Mouse (Mus musculus) brain, adult 2 months (tissue): ENCODE measurements around the gene Itga2b.

ENCODE experiments used
- DNase-seq: peaks from one replicate; pipeline ENCODE4 v3.0.0; 2011; ENCODE audit warnings: low read depth, low spot score

The Itga2b gene

DNA sequence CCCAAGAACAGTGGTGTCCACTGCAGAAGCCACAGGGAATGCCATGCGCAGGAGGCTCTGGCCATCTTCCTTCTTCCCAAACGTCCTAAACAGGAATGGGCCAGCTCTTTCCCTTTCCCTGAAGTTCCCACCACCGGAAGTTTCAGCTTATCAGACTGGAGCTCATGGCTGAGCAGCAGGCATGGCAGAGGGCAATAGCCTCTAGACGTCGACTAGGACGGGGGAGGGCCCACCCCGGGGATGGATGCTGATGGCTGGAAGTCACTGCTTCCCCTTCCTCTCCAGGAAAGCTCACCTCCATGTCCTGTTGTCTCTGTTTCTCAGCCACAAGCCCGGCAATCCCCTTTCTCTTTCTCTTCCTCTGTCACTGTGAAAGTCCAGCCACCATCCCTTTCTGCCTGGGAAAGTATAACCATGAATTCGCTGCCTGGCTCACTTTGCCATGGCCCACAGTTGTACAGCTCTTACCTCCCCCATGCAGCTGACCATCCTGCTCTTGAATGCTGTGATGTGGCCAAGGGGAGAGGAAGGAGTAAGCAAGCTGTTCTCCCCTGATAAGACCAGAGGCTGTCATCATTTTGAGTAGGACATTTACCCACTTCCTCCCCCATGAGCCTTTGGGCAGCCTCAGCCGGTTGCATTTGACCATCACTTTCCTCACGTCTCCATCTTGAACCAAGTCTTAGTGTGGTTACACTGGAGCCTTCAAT, at the start of gene Itga2b:
Gene Itga2b (minus strand): TSS at position 475 of the 710 bp plus-strand sequence.
- no peak for DNase-seq

DNA sequence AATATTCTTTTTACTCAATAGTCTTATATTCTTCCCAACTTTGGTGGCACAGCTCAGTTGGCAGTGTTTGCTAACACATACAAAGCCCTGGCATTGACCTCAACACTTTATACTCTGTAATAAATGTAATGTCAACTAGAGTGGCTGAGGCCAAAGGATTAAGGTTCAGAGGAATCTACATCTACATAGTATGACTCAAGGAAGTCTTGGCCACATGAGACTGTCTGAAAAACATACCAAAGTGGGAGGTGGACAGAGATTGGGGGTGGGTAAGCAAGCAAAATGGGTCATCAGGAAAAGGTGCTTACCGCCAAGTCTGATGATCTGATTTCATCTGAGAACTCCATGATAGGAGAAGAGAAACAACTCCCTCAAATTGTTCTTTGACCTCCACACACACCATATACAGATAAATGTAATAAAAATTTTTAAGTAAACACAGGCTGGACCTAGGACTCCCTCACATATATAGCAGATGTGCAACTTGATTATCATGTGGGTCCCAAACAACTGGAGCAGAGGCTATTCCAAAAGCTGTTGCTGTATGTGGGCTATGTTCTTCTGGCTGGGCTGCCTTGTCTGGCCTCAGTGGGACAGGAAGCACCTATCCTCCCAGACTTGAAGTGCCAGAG, 45.0 kb upstream of the Itga2b start:
- DNase-seq = no peak

DNA sequence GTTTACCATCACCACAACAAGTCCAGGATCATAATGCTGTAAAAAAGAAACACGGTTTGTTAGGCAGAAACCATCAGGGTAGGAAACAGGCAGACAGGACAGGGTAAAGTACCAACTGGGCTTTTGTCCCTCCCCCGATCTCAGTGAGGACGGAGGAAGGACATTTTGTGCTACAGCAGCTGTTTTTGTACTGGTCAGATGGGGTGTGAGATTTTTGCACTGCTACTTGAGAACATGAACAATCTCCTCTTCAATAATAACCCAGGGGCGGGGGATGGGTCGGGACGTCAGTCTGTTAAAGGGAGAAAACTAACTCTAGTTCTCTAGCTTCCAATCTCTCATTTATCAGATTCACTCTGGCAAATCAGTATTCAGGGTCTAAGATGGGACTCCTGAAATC, 40.3 kb upstream of the Itga2b start:
- no peak for DNase-seq

DNA sequence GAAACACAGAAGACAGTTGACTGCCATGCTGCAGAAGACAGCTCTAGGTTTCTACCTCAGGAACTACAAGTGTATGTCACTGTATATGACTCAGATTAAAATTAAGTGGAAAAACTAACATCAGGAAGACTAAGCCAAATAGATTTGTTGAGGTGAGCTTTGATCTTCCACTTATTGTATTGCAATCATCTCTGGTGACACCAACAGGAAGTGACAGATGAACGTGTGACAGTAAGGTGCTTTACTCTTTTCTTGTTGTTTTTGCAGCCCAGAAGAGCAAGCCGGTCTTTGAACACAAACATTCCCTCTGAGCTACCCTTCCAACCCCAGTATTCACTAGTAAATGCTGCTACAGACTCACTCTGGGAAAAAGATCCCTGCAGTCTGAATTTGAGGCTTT, 26.8 kb upstream of the Itga2b start:
- DNase-seq = no peak

DNA sequence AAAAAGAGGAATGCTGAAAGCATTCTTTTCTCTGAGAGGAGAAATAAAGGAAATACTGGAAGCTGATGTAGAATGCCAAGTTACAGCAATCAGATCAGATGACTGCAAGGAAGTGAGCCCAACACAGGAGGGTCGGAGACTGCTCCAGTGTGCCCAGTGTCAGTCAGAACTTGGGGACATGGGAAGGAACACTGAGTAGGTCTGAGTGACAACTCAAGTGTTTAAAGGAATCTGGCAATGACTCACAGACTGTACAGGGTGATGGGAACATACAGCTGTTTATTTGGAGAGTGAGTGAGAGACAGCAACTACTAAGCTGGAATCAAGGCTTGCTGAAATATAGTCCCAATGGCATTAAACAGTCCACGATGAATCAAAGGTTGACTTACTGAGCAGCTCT, 26.3 kb upstream of the Itga2b start:
- DNase-seq = no peak

DNA sequence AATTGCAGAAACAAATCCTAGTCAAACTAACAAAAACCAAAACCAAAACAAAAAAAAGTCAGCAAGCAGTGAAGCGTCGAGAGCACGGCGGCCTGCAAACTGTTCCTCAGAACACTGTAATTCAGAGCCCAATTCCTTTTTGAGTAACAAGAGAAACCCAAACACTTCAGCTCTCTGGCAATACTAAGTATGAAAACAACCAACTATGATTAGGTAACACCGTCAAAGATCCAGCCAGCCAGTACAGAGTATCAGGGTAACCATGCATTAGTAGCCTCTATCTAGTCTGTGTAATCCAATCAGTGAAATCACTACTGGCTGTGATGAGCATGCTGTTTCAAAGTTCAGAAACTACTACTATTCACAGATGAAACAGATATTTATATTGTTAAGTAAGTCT, 25.8 kb upstream of the Itga2b start:
- no peak for DNase-seq

DNA sequence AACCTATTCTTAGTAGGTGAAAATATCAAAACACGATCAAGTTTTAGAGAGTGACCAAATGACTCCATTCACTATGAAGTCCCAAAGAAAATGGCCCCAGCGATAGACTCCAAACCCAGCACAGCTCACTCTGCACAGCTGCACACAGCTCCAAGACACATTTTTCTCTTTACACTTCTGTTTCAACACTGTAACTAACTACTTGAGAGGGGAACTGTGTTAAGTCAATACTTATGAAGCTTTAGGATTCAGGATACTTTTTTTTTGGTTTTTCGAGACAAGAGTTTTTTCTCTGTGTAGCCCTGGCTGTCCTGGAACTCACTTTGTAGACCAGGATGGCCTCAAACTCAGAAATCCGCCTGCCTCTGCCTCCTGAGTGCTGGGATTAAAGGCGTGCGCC, 25.2 kb upstream of the Itga2b start:
- DNase-seq = no peak

DNA sequence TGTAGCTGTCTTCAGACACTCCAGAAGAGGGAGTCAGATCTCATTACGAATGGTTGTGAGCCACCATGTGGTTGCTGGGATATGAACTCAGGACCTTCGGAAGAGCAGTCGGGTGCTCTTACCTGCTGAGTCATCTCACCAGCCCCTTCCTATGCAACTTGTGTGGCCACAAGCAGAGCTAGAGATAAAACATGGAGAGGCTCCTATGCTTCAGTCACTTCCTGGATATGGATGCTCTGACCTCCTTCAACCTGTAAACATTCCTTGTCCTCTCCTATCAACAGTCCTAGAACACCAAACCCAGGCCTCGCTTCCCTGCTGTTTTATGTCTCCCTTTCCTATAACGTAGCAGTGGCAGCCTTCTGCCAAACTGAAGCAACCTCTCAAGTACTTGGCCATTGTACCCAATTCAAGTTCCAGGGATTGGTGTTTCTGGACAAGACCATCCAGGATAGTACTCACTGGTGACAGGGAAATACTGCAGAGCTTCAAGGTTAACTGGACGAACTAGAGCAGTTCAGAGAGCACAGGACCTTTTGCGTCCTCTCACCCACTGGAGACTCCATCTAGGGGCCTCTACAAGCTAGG, 24.2 kb upstream of the Itga2b start:
- DNase-seq = no peak

DNA sequence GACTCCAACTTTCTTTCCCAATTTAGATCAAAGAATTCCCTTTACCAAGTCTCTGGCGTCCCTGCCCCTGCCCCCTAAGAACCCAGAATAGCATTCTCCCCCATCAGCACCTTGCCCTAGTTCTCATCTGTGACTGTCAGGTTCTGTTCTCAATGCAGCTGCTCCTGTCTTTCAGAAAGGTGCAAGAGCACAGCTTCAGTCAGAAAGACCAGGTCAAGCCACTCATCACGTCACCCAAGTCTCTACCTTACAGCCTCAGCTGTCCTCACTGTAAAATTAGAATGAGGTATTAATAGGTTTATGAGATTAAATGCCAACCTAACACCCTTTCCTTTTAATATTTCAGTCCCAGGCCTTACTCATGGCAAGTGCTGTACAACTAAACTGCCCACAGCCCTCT, 23.3 kb upstream of the Itga2b start:
- peak; percentile 35 for DNase-seq

DNA sequence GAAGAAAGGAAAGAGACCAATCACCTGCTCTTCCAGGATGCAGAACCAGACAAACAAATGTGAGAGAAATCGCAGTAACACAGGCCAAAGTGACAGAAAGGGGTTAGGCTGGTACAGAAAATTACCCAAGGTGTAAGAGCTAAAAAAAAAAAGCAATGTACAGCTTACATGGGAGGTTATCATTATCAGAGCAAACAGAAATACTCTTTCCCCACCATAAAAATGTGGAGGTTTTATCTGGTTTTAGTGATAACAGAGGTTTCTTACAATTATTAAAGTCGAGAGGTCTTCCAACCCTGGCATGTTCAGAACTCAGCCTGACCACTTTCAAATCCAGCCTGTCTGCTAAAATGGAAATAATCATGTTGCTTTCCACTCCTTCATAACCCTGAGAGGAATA, 18.0 kb upstream of the Itga2b start:
- DNase-seq = no peak

DNA sequence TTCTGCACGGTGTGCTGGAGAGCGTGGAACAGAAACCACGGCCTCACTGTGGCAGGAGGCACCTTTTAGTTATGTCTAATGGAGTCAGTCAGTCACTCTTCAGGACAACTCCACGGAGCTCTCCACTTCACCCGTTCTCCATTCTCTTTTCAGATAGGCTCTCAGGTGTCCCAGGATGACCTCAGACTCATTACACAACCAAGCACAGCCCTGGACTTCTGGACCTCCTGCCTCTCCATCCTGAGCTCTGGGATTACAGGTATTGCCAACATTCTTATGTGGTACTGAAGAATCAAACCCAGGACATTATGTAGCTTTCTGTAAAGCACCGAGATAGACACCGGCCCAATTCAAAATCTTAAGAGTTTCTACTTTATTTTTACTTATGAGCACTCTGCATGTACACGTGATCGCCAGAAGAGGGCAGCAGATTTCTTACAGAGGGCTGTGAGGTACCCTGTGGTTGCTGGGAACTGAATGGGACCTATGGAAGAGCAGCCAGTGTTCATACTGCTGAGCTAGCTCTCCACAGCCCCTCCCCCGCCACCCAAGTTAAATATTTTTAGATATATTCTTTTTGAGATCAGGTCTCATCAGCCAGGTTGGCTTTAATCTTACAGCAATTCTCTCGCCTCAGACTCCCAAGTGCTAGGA, 16.9 kb upstream of the Itga2b start:
- DNase-seq = peak; percentile 93

DNA sequence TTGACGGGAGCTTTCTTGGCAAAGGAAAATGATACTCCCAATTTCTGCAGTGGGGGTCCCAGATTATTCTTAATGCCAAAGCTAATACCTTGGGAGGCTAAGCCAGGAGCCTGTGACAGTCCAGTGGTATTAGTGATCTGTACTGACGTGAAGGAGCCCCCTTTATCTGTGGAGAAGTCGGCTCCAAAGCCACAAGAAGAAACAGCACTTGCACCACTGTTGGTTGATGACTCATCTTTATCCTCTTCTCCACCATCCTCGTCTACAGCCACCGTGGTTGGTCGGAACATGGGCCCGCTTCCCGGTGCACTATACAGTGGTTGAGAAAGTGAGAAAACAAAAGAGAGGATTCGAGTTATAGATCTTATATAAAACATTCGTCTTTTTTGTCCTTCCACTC, 11.9 kb upstream of the Itga2b start:
- peak; percentile 42 for DNase-seq

DNA sequence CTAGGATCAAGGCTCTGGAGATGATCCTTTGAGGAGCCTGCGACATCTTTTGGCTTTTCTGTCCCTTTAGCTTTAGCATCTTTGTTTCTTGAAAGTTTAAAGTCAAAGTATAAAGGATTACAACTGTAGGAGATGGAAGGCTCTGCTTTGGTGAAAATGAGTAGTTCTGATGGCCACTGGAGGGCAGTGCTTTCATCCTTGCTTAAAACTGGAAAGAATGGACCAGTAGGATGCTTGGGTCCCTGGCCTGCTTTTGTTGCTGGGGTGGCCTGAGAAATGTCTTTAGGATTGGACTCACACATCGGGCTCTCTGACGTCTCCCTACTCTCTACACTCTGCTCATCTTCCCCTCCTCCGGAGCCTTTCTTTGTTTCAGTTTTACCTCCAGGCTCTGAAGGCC, 11.0 kb upstream of the Itga2b start:
- peak; percentile 43 for DNase-seq

DNA sequence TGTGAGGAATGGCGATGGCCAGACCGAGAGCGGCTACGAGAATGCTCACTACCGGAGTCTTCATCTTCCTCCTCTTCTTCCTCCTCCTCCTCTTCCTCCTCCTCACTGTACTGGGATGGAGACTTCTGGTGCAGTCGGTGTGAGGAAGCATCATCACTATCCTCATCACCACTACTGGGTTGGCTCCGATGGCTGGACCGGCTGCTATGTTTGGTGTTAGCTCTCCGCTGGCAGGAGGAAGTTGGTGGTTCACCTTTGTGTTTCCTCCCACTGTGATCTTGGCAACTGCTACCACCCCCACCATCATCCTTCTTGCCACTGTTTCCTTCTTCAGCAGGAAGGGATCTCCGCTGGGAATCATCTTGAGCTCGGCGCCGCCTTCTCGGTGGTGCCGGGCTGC, 10.2 kb upstream of the Itga2b start:
- no peak for DNase-seq

DNA sequence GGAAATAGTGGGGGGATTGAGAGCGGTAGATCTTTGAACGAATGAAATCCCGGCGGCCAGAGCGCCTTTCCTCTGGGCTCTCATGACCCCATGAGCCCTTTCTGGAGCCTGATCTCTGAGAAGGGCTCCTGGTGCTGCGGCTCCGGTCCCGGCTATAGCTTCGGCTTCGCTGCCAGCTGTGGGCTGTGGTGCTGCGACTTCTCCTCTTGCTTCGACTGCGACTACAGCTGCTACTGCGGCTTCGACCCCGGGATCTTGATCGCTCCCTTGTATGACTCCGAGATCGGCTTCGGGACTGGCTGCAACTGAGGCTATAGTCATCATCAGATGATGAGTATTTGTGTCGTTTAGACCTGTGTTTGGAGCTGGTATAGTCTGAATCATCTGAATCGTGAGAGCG, 9.7 kb upstream of the Itga2b start:
- no peak for DNase-seq

DNA sequence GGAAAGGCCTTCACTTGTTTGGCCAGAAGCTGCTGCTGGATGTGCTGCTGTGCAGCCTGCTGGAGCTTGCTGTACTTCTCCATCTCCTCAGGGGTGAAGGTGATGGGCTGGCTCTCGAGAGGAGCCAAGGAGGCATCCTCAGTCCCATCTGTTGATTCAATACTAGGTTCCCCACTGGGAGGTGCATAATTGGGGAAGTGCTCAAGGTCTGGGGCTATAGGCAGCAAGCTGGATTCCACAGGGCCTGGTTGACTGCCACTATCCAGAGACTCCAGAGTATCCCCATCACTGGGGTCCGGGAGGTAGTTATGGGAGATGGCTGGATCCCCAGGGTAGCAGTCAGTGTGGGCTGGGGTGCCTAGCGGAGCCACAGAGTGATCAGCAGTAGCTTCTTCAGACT, 8.7 kb upstream of the Itga2b start:
- DNase-seq = no peak

DNA sequence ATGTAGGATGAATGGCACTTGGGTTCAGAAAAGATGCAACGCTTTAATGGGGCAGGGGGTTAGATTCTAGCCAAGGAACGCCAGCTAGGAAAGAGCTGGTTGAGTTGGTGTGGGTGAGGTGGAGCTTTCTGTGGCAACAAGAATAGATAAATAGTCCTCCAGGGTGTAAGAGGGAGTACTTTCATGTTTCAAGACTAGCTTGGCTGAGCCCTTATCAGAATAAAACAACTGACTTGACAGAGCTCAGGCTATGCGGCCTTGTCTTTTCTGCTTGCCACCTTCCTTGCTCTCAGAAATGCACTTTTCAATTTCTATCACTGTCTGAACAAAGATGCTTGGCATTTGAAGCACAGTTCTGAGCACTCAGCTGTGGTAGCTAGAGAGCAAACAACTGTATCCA, 5.1 kb upstream of the Itga2b start:
- DNase-seq = no peak

DNA sequence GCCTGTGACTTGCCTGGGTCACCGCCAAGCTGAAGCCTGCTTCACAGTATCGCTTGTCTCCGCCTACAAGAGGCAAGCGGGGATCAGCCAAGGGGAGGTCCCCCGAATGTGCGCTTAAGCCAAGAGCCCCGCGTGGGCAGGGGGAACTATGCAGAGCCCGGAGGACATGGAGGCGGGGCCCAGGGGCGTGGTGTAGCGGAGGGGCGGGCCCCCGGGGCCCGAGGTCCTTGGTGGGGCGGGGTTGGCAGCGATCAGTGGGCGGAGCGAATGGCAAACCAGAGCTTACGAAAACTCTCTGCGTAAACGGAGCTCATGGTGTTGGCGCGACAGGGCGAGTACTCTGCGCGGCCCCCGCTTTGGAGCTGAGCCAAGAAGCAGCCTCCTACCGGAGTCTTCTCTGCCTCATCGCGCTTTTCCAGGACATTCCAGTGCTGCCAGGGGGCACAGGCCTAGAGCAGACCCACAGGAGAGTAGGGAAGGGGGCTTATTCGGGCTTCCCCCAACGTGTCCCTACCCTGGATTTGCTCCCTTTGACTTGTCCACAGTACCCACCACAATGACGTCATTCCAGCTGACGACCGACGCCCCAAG, 2.8 kb downstream of the Itga2b start:
- peak; percentile 96 for DNase-seq

DNA sequence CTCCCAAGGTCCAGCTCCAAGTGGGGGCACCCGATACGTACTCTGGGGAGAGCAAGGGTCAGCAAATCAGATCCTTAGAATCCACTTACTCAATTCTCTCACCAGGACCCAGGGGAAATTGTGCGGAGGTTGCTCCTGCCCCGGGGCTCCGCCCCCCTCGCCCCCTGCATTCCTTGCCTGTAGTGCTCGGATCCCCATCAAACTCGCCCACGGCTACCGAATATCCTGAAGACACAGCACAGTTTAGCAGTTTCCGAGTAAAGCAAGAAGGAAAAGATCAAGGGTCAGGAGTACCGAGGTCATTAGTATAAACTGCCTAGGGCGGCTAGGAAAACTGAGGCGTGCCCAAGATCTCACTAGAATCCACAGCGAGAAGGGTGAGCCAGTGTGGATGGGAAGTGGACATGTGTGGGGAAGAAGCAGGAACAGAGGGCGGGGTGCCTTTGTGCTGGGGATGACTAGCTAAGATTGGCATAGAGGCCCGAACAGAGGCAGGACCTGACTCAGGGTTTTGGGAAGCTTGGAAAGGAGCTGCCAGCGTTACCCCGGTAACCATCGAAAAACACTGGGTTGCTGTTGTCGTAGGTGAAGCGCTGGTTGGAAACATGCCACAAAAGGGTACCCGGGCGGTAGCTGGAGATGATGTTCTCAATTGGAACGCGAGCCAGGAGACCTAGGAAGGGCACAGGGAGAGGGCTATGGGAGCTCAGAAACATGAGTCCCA, 4.0 kb downstream of the Itga2b start:
- DNase-seq = peak; percentile 93

DNA sequence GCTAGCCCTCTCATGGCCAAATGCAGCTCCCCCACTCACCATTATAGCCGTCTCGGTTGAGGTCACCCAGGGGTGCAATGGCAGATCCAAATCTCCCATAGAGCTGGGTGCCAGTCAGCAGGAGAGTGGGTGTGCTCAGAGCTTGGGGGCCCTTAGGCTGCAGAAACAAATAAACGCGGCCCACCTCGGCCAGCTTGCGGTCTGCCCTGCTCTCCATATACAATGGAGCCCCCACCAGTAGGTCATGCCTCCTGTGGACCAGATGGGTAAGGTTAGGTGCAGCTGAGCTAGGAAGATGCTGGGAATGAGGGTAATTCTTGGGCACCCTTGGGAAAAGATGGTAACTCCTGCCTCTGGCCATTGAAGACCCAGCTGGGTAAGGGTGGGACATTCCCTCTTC, 5.0 kb downstream of the Itga2b start:
- no peak for DNase-seq

DNA sequence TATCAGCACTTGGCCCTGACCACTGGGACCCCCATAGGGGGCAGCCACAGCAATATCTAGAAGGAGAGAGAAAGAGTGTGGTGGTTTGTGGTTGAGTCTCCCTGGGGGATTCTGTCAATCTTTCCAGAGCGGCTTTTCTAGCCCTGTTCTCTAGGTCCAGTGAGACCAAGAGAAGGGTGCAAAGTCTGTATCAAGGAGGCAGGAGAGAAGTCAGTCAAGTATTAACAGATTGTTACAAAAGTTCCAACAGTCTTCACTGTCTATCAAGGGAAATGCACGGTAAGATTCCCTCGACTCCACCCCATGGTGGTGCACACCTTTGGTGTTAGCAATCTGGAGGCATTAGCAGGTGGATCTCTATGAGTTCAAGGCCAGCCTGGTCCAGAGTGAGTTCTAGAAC, 8.2 kb downstream of the Itga2b start:
- DNase-seq = no peak

DNA sequence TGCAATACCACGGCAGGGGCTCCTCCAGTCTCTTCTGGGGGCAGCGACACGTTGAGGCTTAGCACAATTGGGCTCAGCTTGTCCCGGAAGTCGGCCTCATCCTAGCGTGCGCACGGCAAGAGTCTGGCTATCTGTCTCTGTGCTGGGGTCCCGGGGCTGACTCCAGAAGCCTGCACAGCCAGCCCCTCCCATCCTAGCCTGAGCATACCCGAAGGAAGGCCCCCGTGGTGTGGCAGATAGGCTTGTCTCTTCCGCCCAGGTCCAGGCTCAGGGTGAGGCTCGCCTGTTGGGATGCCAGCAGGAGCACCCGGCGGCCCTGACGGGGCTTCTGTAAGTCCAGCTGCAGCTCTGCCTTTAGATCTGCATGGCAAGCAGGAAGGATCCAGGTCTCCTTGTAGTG, 9.4 kb downstream of the Itga2b start:
- no peak for DNase-seq
